Mouse (Mus musculus): ENCODE results near the gene Mettl23.

- TF ChIP-seq CTCF (IDR thresholded peaks at IDR 0.05; ENCODE audit: low read depth, low read length): no peak
- no peak for TF ChIP-seq POLR2A (IDR thresholded peaks at IDR 0.05; ENCODE audit: extremely low read depth, insufficient read depth, low read length)
Measured at GRCm38 (mm10) chr11:116868129-116868528, 25.1 kb downstream of the Mettl23 start.
